Mouse (Mus musculus) C2C12 (cell line): ENCODE measurements around the gene Sppl2a.

Experiments
- CEBPB ChIP-seq: IDR thresholded peaks from one replicate; pipeline ENCODE4 v1.6.1; 2011; ENCODE audit warnings: low read depth, mild to moderate bottlenecking, control low read depth, moderate library complexity
- CTCF ChIP-seq: IDR thresholded peaks from one replicate; pipeline ENCODE4 v1.5.1; 2011; ENCODE audit not compliant: control insufficient read depth, insufficient read depth, insufficient read length
- FOSL1 ChIP-seq: IDR thresholded peaks from one replicate; pipeline ENCODE4 v1.8.0; 2011; ENCODE audit warnings: mild to moderate bottlenecking, low read length; ENCODE audit not compliant: poor library complexity, insufficient read depth, severe bottlenecking
- MAX ChIP-seq: IDR thresholded peaks from one replicate; pipeline ENCODE4 v1.6.1; 2011; ENCODE audit warnings: mild to moderate bottlenecking, control low read depth
- MYOD1 ChIP-seq: IDR thresholded peaks from one replicate; pipeline ENCODE4 v1.6.1; 2011; ENCODE audit warnings: low read depth; ENCODE audit not compliant: control insufficient read depth, insufficient read length
- MYOG ChIP-seq: IDR thresholded peaks from one replicate; pipeline ENCODE4 v1.6.1; 2011; ENCODE audit not compliant: control insufficient read depth, insufficient read length; ENCODE audit errors: extremely low read depth
- USF1 ChIP-seq: IDR thresholded peaks from one replicate; pipeline ENCODE4 v1.6.1; 2011; ENCODE audit warnings: low read depth, mild to moderate bottlenecking, control low read depth, moderate library complexity

- TF ChIP-seq CTCF (no peak), USF1 (no peak), CEBPB (no peak), MAX (no peak), MYOG (no peak), MYOD1 (no peak), FOSL1 (no peak)
Measured at GRCm38 (mm10) chr2:126947646-126948045, 14.6 kb upstream of the Sppl2a start.
